Mouse (Mus musculus): ENCODE measurements around the gene Slc35b2. TPM values are rescaled to one million over a fixed set of nuclear protein-coding genes. Genes with fewer than 3 reads are reported as not detected.

Gene Slc35b2
- polyA plus RNA-seq, 1 experiment from 2014 or later: 52.1 TPM

DNA sequence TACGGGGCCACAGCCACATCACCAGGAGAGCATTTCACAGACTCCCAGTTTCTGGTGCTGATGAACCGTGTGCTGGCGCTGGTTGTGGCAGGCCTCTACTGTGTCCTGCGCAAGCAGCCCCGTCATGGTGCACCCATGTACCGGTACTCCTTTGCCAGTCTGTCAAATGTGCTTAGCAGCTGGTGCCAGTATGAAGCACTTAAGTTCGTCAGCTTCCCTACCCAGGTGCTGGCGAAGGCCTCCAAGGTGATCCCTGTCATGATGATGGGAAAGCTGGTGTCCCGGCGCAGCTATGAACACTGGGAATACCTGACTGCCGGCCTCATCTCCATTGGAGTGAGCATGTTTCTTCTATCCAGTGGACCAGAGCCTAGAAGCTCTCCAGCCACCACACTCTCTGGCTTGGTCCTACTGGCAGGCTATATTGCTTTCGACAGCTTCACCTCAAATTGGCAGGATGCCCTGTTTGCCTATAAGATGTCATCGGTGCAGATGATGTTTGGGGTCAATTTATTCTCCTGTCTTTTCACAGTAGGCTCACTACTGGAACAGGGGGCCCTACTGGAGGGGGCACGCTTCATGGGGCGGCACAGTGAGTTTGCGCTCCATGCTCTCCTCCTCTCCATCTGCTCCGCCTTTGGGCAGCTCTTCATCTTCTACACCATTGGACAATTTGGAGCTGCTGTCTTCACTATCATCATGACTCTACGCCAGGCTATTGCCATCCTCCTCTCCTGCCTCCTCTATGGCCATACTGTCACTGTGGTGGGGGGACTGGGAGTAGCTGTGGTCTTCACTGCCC, 2.9 kb downstream of the Slc35b2 start:
- Histone ChIP-seq H3K9me3 (replicated peaks) (no peaks in the 10 kb centered on the region), H3K36me3 (replicated peaks) (peaks cover 57% of the 10 kb centered on the region), H3K9ac (no peak overlapping the region; the same call in 1 of the 2 replicates), H3K4me3 (replicated peaks) (no peak overlapping the region), H3K4me1 (replicated peaks) (peaks cover 60% of the 10 kb centered on the region), H3K27ac (replicated peaks) (no peak overlapping the region; the same call in 1 of the 2 replicates), H3K27me3 (no peaks in the 10 kb centered on the region), H3K4me2 (no peak overlapping the region)
- 59% methylated on average over 18 of the region's 18 CpGs for whole genome bisulfite sequencing (ENCODE audit: insufficient replicate concordance)
- no peak for ATAC-seq (ENCODE audit: insufficient read depth)

DNA sequence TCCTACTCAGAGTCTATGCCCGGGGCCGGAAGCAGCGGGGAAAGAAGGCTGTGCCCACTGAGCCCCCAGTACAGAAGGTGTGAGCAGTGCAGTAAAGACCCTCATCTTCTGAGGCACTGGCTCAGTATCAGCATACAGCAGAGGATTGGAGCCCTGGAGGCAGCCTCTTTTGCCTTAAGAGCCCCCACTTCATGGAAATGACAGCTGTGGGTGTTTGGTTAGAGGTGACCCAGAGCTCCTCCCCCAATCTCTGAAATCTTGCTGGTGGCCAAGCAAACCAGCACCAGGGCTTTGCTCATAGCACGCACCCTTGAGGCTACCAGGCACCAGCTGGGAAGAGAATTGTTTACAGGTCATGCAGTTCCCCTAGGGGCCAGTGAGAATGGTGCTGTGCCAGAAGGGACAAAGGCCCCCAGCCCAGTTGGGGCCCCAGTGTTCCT, 3.5 kb downstream of the Slc35b2 start:
- H3K27ac ChIP-seq (replicated peaks): no peak overlapping the region; the same call in 1 of the 2 replicates

DNA sequence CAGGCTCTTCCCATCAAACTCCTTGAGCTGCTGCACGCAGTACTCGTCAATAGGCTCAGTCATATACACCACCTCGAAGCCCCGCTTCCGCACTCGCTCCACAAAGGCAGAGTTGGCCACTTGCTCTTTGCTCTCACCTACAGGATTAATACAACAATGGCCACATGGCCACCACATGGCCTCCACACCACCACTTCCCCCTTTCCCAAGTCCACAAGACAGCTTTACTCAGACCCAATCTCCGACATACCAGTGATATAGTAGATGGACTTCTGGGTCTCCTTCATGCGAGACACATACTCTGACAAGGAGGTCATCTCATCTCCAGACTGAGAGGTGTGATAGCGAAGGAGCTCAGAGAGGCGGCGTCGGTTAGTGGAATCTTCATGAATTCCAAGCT, 5.3 kb downstream of the Slc35b2 start:
- no peak overlapping the region for H3K27ac ChIP-seq (replicated peaks)
- H3K9ac ChIP-seq: no peak overlapping the region

More for the DNA sequence above, 3.5 kb downstream of the Slc35b2 start:
- Histone ChIP-seq H3K4me3 (replicated peaks) (no peak overlapping the region), H3K27me3 (no peaks in the 10 kb centered on the region), H3K4me1 (replicated peaks) (peaks cover 65% of the 10 kb centered on the region), H3K36me3 (replicated peaks) (peaks cover 60% of the 10 kb centered on the region), H3K9me3 (replicated peaks) (no peaks in the 10 kb centered on the region), H3K9ac (no peak overlapping the region), H3K4me2 (no peak overlapping the region)
- ATAC-seq (ENCODE audit: insufficient read depth): no peak
- 23% methylated on average over 4 of the region's 4 CpGs for WGBS (ENCODE audit: insufficient replicate concordance)

DNA sequence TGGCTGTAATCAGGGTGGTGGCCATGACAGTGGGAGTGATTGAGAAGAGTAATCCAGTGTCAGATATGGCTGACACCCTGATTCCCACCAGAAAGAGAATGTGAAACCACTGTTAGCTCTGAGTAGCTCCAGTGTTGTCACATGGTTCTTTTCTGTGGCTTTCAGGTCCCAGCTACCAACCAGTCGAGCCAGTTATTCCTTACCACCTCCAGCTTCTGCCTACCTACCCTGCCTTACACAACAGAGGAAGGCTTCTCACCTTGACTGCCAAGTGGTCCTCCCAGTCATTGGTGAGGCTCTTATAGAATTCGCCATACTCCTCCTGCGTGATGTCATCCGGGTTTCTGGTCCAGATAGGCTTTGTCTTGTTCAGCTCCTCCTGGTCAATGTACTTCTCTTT, 6.3 kb downstream of the Slc35b2 start:
- Histone ChIP-seq H3K4me3 (replicated peaks) (no peak overlapping the region), H3K27me3 (no peaks in the 10 kb centered on the region), H3K9ac (no peak overlapping the region), H3K36me3 (replicated peaks) (peaks cover 60% of the 10 kb centered on the region), H3K9me3 (replicated peaks) (no peaks in the 10 kb centered on the region), H3K4me1 (replicated peaks) (peaks cover 76% of the 10 kb centered on the region), H3K27ac (replicated peaks) (0 out of 2 replicates have a peak overlapping the region, but pooled peaks have one; percentile 15), H3K4me2 (no peak overlapping the region)
- no peak for ATAC-seq (ENCODE audit: insufficient read depth)
- 80% methylated on average over 4 of the region's 4 CpGs for WGBS (ENCODE audit: insufficient replicate concordance)

More for the DNA sequence above, 5.3 kb downstream of the Slc35b2 start:
- Histone ChIP-seq H3K4me1 (replicated peaks) (peaks cover 76% of the 10 kb centered on the region), H3K4me2 (no peak overlapping the region), H3K4me3 (replicated peaks) (no peak overlapping the region), H3K27me3 (no peaks in the 10 kb centered on the region), H3K36me3 (replicated peaks) (peaks cover 60% of the 10 kb centered on the region), H3K9me3 (replicated peaks) (no peaks in the 10 kb centered on the region)
- ATAC-seq (ENCODE audit: insufficient read depth): no peak
- WGBS (ENCODE audit: insufficient replicate concordance): 80% methylated on average over 12 of the region's 12 CpGs

DNA sequence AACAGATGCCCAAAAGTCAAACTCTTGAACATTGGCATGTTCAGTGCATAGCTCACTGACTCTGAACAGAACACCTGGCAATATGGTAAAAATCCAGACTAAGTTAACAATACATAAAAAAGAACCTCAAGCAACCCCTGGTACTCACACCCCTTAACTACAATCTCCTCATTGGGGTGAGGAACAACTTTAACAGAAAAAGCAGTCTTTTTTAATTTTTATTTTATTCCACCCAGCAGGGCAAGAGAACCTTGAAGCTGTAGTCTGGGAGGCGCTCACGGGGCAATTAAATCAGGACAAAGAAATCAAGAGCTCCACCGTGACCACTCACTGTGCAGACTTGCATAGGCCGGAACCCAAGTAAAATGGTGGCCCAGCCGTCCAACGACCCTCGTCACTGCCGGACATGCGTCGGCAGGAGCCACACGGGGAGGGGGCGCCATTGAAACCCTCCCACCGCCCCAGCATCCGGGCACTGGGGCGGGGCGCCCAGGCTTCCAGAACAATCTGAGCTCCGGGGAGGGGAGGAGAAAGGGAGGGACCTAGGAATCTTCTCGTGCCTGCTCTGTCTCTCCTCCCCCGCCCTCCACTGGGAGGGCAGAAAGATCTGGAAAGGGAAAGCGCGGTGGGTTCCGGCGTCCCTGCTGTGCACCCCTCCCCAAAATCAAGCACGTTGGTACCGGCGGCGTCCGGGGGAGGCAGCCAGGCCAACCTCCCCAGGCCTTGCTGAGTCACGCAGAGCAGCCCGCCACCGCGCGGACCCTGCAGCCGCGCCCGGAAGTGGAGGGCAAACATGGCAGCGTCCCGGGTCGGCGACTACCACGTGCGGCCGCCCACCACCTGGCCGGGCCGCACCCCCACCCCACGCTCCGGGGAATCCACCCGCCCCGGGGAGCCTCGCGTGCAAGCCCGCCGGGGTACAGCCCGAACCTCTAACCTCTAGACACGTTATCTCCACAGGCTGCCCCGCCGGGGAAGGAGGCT, 8.7 kb downstream of the Slc35b2 start:
- peak; percentile 48 for ATAC-seq (ENCODE audit: insufficient read depth)
- Histone ChIP-seq H3K27me3 (no peaks in the 10 kb centered on the region), H3K27ac (replicated peaks) (peak overlapping the region; percentile 95), H3K4me1 (replicated peaks) (peaks cover 62% of the 10 kb centered on the region), H3K4me3 (replicated peaks) (peak overlapping the region; percentile 94), H3K9me3 (replicated peaks) (no peaks in the 10 kb centered on the region), H3K4me2 (peak overlapping the region; percentile 98), H3K9ac (peak overlapping the region; percentile 94), H3K36me3 (replicated peaks) (peaks cover 45% of the 10 kb centered on the region)
- WGBS (ENCODE audit: insufficient replicate concordance): under 1% methylated on average over 57 of the region's 57 CpGs

DNA sequence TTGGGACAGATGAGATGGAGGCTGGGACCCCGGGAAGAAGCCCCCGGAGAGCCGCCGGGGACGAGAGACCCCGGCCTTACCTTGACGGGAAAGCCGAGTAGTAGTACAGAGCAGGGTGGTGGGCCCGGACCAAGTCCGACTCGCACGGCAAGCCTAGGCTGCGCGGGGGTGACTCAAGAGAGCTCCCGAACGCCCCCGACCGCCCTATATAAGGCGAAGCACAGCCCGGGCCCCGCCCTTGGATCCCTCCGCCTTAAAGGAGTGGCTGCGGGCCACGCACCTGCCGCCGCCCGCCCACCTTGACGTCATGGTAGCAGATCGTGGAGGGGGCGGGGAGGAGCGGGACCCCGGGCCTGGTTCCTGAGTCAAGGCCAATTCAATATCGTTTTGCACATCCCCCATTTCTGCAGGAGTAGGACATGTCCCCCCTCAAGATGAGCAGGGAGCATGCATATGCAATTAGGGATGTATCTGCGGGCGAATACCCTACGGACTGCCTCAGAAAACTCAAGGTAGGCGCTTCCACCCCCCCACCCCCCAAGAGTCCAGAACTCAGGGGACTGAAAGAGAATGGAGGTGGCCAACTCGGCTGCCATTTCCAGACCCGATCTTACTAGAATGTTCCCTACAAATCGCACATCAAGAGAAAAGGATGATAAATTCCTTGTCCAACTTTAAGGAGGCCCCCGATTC, 9.6 kb downstream of the Slc35b2 start, which contains the start of gene Hsp90ab1:
Gene Hsp90ab1, minus strand, starts transcription at position 185 of the 693 bp plus-strand sequence.
- peaks cover 37% of the 10 kb centered on the region for H3K36me3 ChIP-seq (replicated peaks)
- peak within 1 kb of the TSS; percentile 94 for H3K4me3 ChIP-seq (replicated peaks)
- peak within 1 kb of the TSS; percentile 94 for H3K9ac ChIP-seq
- peaks cover 60% of the 10 kb centered on the region for H3K4me1 ChIP-seq (replicated peaks)
- WGBS (ENCODE audit: insufficient replicate concordance): under 1% methylated on average over 41 of the region's 41 CpGs
- no peaks in the 10 kb centered on the region for H3K27me3 ChIP-seq
- H3K27ac ChIP-seq (replicated peaks): peak within 1 kb of the TSS; percentile 95
- peak; percentile 74 for ATAC-seq (ENCODE audit: insufficient read depth)
- H3K4me2 ChIP-seq: peak within 1 kb of the TSS; percentile 98
- H3K9me3 ChIP-seq (replicated peaks): no peaks in the 10 kb centered on the region

DNA sequence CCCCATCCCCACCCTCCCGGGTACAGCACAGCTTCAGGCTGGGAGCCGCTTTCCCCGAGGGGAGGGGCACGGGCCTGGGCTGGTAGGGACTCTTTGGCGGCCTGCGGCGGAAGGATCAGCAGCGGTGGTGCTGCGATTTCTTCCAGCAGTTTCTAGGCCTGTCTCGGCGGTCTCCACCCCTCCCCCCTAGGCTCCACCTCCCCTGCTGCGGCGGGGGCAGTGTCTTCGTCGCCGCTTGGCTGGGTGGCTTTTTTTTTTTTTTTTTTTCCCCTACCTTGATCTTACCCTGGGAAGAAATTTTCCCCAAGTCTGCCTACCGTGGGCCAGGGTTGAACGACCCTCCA, 10.1 kb downstream of the Slc35b2 start:
- H3K36me3 ChIP-seq (replicated peaks): peaks cover 32% of the 10 kb centered on the region
- peaks cover 62% of the 10 kb centered on the region for H3K4me1 ChIP-seq (replicated peaks)
- H3K9me3 ChIP-seq (replicated peaks): no peaks in the 10 kb centered on the region
- peak overlapping the region; percentile 94 for H3K4me3 ChIP-seq (replicated peaks)
- WGBS (ENCODE audit: insufficient replicate concordance): under 1% methylated on average over 18 of the region's 18 CpGs
- H3K27me3 ChIP-seq: no peaks in the 10 kb centered on the region
- H3K9ac ChIP-seq: peak overlapping the region; percentile 94
- peak overlapping the region; percentile 95 for H3K27ac ChIP-seq (replicated peaks)
- peak; percentile 72 for ATAC-seq (ENCODE audit: insufficient read depth)
- H3K4me2 ChIP-seq: peak overlapping the region; percentile 98

DNA sequence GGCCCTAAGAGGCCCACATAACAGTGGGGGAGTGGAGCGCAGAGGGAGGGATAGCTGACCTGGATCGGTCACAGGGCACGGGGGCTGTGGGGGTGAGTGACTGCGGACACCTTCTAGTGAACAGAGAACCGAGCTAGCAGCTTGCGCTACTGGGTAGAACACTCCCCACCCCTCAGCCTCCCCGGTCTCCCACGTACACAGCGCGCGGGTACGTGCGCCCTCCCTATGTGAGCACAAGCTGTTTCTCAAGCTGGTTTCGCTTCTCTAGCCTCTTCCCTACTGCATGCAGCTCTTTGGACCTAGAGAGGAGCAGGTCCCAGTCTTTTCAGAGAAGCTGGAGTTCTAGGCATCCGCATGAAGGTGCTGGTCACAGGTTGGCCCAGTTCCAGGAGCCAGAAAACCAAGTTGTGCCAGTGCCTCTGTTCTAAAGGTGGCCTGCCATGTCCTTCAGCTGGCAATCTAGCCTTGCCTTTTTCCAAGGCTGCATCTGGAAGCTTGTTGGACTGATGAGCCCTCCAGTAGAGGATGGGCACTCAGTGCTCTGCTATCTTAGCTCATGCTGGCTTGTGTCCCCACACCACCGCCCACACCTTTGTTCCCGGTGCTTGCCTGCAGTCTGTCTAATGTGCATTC, 10.6 kb downstream of the Slc35b2 start:
- Histone ChIP-seq H3K27me3 (no peaks in the 10 kb centered on the region), H3K9ac (peak overlapping the region; percentile 94), H3K36me3 (replicated peaks) (peaks cover 27% of the 10 kb centered on the region), H3K4me1 (replicated peaks) (peaks cover 66% of the 10 kb centered on the region), H3K9me3 (replicated peaks) (no peaks in the 10 kb centered on the region), H3K4me2 (peak overlapping the region; percentile 98), H3K27ac (replicated peaks) (peak overlapping the region; percentile 95), H3K4me3 (replicated peaks) (peak overlapping the region; percentile 94)
- peak; percentile 58 for ATAC-seq (ENCODE audit: insufficient read depth)
- WGBS (ENCODE audit: insufficient replicate concordance): 2% methylated on average over 17 of the region's 17 CpGs

DNA sequence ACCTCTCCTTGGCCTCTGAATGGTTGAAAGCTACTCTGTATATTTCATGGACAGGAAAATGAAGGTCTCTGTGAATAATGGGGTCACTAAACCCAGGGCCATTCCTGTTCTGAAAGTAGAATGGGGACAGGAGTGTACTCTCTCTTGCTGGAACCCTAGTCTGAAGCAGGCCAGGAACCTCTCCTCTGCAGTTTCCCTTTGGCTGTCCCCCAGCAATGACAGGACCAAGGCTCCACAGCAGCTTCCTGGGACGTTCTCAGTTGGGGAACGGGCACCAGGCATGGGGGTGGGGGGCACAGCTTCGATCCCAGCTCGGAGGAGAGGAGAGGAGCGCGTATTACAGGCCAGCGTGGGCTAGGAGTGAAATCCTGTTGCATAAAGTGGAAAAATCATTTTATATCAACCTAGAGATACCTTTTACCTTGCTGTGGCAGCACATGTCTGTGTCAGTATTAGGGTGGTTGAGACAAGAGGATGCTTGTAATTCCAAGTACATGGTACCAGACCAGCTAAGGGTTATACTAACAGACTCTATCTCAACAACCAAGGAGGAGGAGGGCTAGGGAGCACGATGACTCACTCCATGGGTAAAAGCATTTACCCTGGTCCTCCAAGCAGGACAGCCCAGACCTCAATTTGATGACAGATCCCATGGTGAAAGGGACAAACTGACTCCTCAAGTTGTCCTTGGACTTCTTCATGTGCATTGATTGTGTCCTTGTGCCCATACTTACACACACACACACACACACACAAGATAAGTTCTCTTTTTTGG, 11.6 kb downstream of the Slc35b2 start:
- Histone ChIP-seq H3K4me3 (replicated peaks) (no peak overlapping the region), H3K36me3 (replicated peaks) (peaks cover 16% of the 10 kb centered on the region), H3K9ac (no peak overlapping the region), H3K9me3 (replicated peaks) (no peaks in the 10 kb centered on the region), H3K27ac (replicated peaks) (peak overlapping the region; percentile 95), H3K4me1 (replicated peaks) (peaks cover 64% of the 10 kb centered on the region), H3K27me3 (no peaks in the 10 kb centered on the region), H3K4me2 (peak overlapping the region; percentile 98; the same call in 1 of the 2 replicates)
- ATAC-seq (ENCODE audit: insufficient read depth): no peak
- 86% methylated on average over 8 of the region's 8 CpGs for WGBS (ENCODE audit: insufficient replicate concordance)
